Mouse (Mus musculus) embryonic facial prominence, embryonic 10.5 days (tissue): ENCODE measurements around the gene Fchsd2. TPM values are rescaled to one million over a fixed set of nuclear protein-coding genes. Genes with fewer than 3 reads are reported as not detected.

ENCODE experiments used
- DNase-seq: peaks from one replicate; pipeline ENCODE4 v3.0.0-alpha.2; 2017; ENCODE audit warnings: low spot score
- H3K27ac ChIP-seq: fragments of 300-500 bp; sonication (generic); replicated peaks from 2 replicates; pipeline ENCODE4 v1.5.1; 2016; ENCODE audit warnings: mild to moderate bottlenecking
- H3K27me3 ChIP-seq: fragments of 300-500 bp; sonication (generic); replicated peaks from 2 replicates; pipeline ENCODE4 v1.6.1; 2016; ENCODE audit warnings: low read depth, mild to moderate bottlenecking; ENCODE audit not compliant: poor library complexity, severe bottlenecking
- H3K36me3 ChIP-seq: fragments of 300-500 bp; sonication (generic); replicated peaks from 2 replicates; pipeline ENCODE4 v1.6.1; 2016; ENCODE audit warnings: mild to moderate bottlenecking, moderate library complexity
- H3K4me1 ChIP-seq: fragments of 300-500 bp; sonication (generic); 2 replicates; pipeline ENCODE4 v1.6.1; 2016
- H3K4me3 ChIP-seq: fragments of 300-500 bp; sonication (generic); 2 replicates; pipeline ENCODE4 v1.5.1; 2016; ENCODE audit warnings: mild to moderate bottlenecking, moderate library complexity
- H3K9me3 ChIP-seq: fragments of 300-500 bp; sonication (generic); 2 replicates; pipeline ENCODE4 v1.6.1; 2016; ENCODE audit warnings: mild to moderate bottlenecking
- WGBS: fragments of 180-500 bp; shearing (Covaris S2); methylation state at CpG from one replicate; pipeline ENCODE4 v1.1.7; 2016; 5-methylcytosine and 5-hydroxymethylcytosine counted together
- polyA plus RNA-seq: library from polyadenylated mRNA; unstranded; fragments of >200 nt; fragmentation: Nextera tagmentation; extraction: Ambion mirVana; gene quantifications from 2 replicates; pipeline ENCODE4 v1.2.1, GENCODE M21; 2016

Gene Fchsd2
- polyA plus RNA-seq, 1 experiment from 2014 or later: 20.9 TPM

DNA sequence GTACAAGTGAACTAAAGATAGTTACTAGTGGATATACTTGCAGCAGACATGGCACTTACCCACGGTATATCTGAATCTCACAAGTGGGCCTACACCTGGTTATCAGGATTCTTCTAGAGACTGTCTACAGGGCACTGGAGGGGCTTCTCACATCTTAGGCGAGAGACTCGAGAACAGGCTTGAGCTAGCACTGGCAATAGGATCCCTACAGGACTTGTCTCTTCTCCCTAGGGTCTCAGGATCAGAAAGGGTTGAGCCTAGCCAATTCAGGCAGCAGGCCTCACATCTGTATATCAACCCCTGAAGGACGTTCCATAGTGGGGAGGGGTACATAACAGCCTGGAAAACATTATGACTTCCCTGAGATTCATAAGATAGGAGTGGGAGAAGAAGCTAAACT is 194.2 kb downstream of the Fchsd2 start:
- Histone ChIP-seq H3K36me3 (peaks cover 65% of the 10 kb centered on the region), H3K4me1 (no peaks in the 10 kb centered on the region)

DNA sequence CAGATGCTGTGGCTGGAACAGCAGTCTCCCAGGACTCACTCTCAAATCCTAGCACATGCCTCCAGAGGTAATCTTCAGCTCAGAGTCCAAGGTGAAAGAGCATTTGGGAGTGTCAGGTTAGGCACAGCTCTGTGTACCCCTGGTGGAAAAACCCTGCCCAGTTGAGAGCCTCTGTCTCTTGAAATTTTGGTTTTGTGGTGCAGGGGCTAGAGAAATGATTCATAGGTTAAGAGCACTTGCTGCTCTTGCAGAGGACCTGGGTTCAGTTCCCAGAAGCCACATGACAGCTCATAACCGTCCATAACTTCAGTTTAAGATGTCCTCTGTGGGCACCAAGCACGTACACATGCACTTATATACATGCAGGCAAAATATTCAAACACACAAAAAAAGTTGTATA is 195.2 kb downstream of the Fchsd2 start:
- no peak for DNase-seq
- Histone ChIP-seq H3K4me3 (no peak overlapping the region), H3K4me1 (peaks cover under 1% of the 10 kb centered on the region; the same call in 1 of the 2 replicates), H3K9me3 (no peaks in the 10 kb centered on the region), H3K27me3 (no peaks in the 10 kb centered on the region), H3K27ac (no peak overlapping the region), H3K36me3 (peaks cover 58% of the 10 kb centered on the region)
- WGBS: 91% methylated on average over 2 of the region's 2 CpGs

More for the DNA sequence above, 194.2 kb downstream of the Fchsd2 start:
- DNase-seq: no peak
- no peaks in the 10 kb centered on the region for H3K27me3 ChIP-seq
- no peak overlapping the region for H3K4me3 ChIP-seq
- 82% methylated on average over 4 of the region's 4 CpGs for WGBS
- H3K9me3 ChIP-seq: no peaks in the 10 kb centered on the region
- no peak overlapping the region for H3K27ac ChIP-seq

- H3K4me3 ChIP-seq: no peak overlapping the region
- H3K4me1 ChIP-seq: peaks cover 7% of the 10 kb centered on the region
- no peak overlapping the region for H3K27ac ChIP-seq
- H3K9me3 ChIP-seq: no peaks in the 10 kb centered on the region
- peak; percentile 55 for DNase-seq
- peaks cover 52% of the 10 kb centered on the region for H3K36me3 ChIP-seq
- H3K27me3 ChIP-seq: no peaks in the 10 kb centered on the region
- 40% methylated on average over 4 of the region's 4 CpGs for WGBS
These were observed 195.8 kb downstream of the Fchsd2 start for GRCm38 (mm10) chr7:101288436-101288835.

DNA sequence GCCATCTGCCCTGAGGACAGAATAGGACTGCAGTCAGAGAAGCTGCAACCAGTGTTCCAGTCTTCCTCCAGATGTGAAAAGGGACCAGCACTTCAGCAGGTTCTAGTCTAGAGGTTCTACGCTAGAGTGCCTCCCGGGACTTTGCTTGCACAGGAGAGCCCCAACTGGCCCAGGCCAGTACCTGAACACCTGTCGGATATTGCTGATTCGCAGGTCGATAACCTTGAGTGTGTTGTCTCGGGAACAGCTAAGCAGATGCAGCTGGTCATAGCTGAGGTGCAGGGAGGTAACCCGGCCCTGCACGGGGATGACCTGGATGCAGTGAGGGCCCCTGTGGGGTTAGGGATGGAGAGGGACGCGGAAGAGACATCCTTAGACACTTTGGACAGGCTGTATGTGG is 197.7 kb downstream of the Fchsd2 start:
- DNase-seq: no peak
- H3K36me3 ChIP-seq: peaks cover 38% of the 10 kb centered on the region
- 90% methylated on average over 10 of the region's 10 CpGs for WGBS

GRCm38 (mm10) chr7:101291211-101291610 is 198.5 kb downstream of the Fchsd2 start:
- 93% methylated on average over 5 of the region's 5 CpGs for WGBS
- Histone ChIP-seq H3K4me3 (no peak overlapping the region), H3K27me3 (peaks cover 10% of the 10 kb centered on the region), H3K9me3 (no peaks in the 10 kb centered on the region), H3K36me3 (peaks cover 30% of the 10 kb centered on the region), H3K4me1 (peaks cover 14% of the 10 kb centered on the region), H3K27ac (no peak overlapping the region)
- DNase-seq: no peak

More for the DNA sequence above, 197.7 kb downstream of the Fchsd2 start:
- peaks cover 12% of the 10 kb centered on the region for H3K4me1 ChIP-seq
- no peak overlapping the region for H3K4me3 ChIP-seq
- peaks cover 1% of the 10 kb centered on the region for H3K27me3 ChIP-seq
- no peaks in the 10 kb centered on the region for H3K9me3 ChIP-seq
- H3K27ac ChIP-seq: no peak overlapping the region

DNA sequence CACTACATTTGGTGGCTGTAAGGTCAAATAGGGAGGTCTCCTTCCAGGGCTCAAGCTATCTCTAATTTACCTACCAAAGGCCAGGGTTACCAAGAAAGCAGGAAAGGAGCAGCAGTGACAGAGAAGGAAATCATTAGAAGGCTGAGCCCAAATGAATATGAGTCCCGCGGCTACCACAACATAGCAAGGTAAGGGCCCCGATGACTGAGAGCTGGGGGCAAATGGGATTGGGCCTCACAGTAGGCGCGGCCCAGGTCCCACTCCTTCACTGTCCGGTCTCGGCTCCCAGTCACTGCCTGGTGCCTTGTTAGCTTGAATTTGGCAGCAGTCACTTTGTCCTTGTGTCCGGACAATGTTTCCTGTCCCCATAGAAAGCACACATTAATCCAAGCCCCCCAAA is 199.0 kb downstream of the Fchsd2 start:
- Histone ChIP-seq H3K36me3 (peaks cover 29% of the 10 kb centered on the region), H3K9me3 (no peaks in the 10 kb centered on the region), H3K27me3 (peaks cover 14% of the 10 kb centered on the region), H3K4me3 (no peak overlapping the region), H3K27ac (no peak overlapping the region), H3K4me1 (peaks cover 18% of the 10 kb centered on the region)
- no peak for DNase-seq
- WGBS: 94% methylated on average over 8 of the region's 8 CpGs

- Histone ChIP-seq H3K4me1 (peaks cover 23% of the 10 kb centered on the region), H3K4me3 (no peak overlapping the region), H3K9me3 (no peaks in the 10 kb centered on the region), H3K27ac (no peak overlapping the region), H3K27me3 (peaks cover 18% of the 10 kb centered on the region), H3K36me3 (peaks cover 25% of the 10 kb centered on the region)
- 78% methylated on average over 4 of the region's 4 CpGs for WGBS
- no peak for DNase-seq
These were observed 199.4 kb downstream of the Fchsd2 start for GRCm38 (mm10) chr7:101292086-101292485.

DNA sequence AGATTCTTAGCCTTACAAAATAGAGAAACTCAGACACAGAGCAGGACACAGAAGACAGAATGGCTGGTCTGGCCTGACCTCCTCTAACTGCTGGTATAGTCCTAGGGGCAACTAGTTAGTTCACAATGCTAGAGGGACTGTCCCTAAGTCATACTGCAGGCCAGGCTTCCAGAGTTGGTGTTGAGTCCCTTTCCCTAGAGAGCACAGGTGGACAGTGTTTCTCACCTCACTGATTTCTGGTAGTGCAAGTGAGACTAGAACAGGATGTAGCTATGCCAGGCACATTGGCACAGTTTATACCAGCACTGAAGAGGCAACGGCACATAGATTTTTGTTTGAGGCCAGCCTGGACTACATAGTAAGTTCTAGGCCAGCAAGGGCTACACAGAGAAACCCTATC is 200.0 kb downstream of the Fchsd2 start:
- peaks cover 25% of the 10 kb centered on the region for H3K36me3 ChIP-seq
- WGBS: 93% methylated on average over 1 of the region's 1 CpGs

DNA sequence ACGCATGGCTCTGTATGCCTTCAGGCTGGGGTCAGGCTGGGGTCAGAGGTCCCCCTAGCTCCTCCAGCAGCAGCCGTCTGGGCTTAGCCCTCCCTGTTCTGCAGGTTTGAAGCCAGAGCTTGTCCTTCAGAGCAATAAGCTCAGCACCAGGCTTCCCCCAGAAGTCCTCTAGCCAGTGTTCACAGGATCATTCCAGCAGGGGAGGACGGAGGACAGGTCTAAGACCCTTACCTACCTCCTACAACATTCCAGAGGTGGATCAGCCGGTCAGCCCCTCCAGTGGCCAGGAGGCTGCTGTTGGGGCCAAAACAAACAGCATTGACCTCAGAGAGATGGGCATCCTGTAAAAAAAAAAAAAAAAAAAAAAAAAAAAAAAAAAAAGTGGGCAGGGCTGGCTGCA is 200.5 kb downstream of the Fchsd2 start:
- DNase-seq: no peak
- Histone ChIP-seq H3K36me3 (peaks cover 25% of the 10 kb centered on the region), H3K4me1 (peaks cover 27% of the 10 kb centered on the region), H3K4me3 (no peak overlapping the region), H3K27me3 (peaks cover 29% of the 10 kb centered on the region), H3K9me3 (no peaks in the 10 kb centered on the region), H3K27ac (no peak overlapping the region)
- WGBS: 41% methylated on average over 4 of the region's 4 CpGs

More for the DNA sequence above, 200.0 kb downstream of the Fchsd2 start:
- H3K9me3 ChIP-seq: no peaks in the 10 kb centered on the region
- H3K4me1 ChIP-seq: peaks cover 27% of the 10 kb centered on the region
- H3K4me3 ChIP-seq: no peak overlapping the region
- no peak for DNase-seq
- peaks cover 24% of the 10 kb centered on the region for H3K27me3 ChIP-seq
- no peak overlapping the region for H3K27ac ChIP-seq

DNA sequence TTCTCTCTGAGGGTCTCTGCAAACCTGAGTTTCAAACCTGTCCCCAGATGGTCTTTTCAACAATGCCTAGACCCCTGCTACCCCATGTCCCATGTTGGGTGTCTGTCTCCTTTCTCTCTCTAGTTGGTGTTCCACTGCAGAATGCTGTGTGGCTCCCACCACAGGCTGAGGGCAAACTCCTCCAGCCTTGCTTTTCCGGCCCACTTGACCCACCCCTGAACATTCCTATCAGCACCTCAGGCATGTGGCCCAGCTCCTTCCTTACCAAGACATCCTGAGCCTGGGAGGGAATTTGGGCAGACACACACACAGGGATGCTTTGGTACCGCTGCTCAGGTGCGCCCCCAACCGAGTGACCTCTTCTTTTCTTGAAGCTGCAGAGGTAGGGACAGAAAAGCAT is 200.9 kb downstream of the Fchsd2 start:
- Histone ChIP-seq H3K4me3 (no peak overlapping the region), H3K36me3 (peaks cover 25% of the 10 kb centered on the region), H3K27me3 (peaks cover 34% of the 10 kb centered on the region), H3K9me3 (no peaks in the 10 kb centered on the region), H3K27ac (no peak overlapping the region), H3K4me1 (peaks cover 27% of the 10 kb centered on the region)
- no peak for DNase-seq
- WGBS: 46% methylated on average over 4 of the region's 4 CpGs

- H3K4me1 ChIP-seq: peaks cover 33% of the 10 kb centered on the region
- H3K9me3 ChIP-seq: no peaks in the 10 kb centered on the region
- 68% methylated on average over 1 of the region's 1 CpGs for WGBS
- no peak overlapping the region for H3K27ac ChIP-seq
- no peak for DNase-seq
- H3K4me3 ChIP-seq: no peak overlapping the region
- H3K27me3 ChIP-seq: peaks cover 52% of the 10 kb centered on the region
- H3K36me3 ChIP-seq: peaks cover 12% of the 10 kb centered on the region
These were observed 202.8 kb downstream of the Fchsd2 start for GRCm38 (mm10) chr7:101295438-101295837.

- Histone ChIP-seq H3K27me3 (peaks cover 59% of the 10 kb centered on the region), H3K4me1 (peaks cover 43% of the 10 kb centered on the region), H3K9me3 (no peaks in the 10 kb centered on the region), H3K27ac (peak overlapping the region; percentile 70), H3K4me3 (peak overlapping the region; percentile 57), H3K36me3 (peaks cover 7% of the 10 kb centered on the region)
- peak; percentile 89 for DNase-seq
- 9% methylated on average over 35 of the region's 35 CpGs for WGBS
These were observed 203.8 kb downstream of the Fchsd2 start for GRCm38 (mm10) chr7:101296252-101297022.

- H3K36me3 ChIP-seq: peaks cover 1% of the 10 kb centered on the region; the same call in 1 of the 2 replicates
- peak overlapping the region; percentile 57 for H3K4me3 ChIP-seq
- no peaks in the 10 kb centered on the region for H3K9me3 ChIP-seq
- 24% methylated on average over 8 of the region's 8 CpGs for WGBS
- H3K27ac ChIP-seq: peak overlapping the region; percentile 70
- peaks cover 59% of the 10 kb centered on the region for H3K27me3 ChIP-seq
- DNase-seq: no peak
- H3K4me1 ChIP-seq: peaks cover 49% of the 10 kb centered on the region
These were observed 204.4 kb downstream of the Fchsd2 start for GRCm38 (mm10) chr7:101297023-101297405.
